8 mouse cellular contexts compared by ENCODE assay signal in the genomic region with DNA sequence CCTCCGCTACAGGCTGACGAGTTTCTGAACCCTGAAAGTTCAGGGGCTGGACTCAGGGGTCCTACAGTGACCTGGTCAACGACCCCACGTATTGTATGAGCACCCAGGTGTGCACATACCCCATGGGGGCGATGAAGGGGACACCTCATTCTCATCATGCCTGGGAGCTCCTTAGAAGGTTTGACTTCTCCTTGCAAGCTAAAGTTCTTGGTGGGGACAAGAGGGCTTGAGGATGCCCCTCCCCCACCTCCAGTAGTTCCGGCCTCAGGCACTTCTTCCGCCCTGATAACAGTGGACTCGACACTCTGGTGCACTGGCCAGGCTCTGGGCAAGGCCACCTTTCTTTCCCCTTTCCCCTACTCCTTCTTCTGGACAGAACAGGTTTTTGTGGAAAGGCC. TPM values are rescaled to one million over a fixed set of nuclear protein-coding genes. Genes with fewer than 3 reads are reported as not detected.
DNase-seq lines count a peak whose midpoint lies in the region; ATAC-seq and TF ChIP-seq lines count a peak whose summit lies in the region.

No protein-coding gene starts in this region.

- H3K4me3 ChIP-seq in testis, adult 2 months (ENCODE audit: control insufficient read depth, low read depth, low read length) = peak overlapping the region; percentile 73
- peak overlapping the region; percentile 77 for H3K4me3 ChIP-seq in erythroblast, embryonic 14.5 days (replicated peaks)

- no peaks in the 10 kb centered on the region for H3K9me3 ChIP-seq in erythroblast, embryonic 14.5 days (ENCODE audit: control insufficient read depth, low read length)

- DNase-seq in testis, postnatal 14 days (ENCODE audit: low spot score) = no peak
- DNase-seq in kidney, postnatal 4 days = peak; percentile 42 to 61
- DNase-seq in thymus, postnatal 4 days = peak; percentile 40
- no peak for DNase-seq in layer of hippocampus, postnatal 14 days (ENCODE audit: low spot score in 2 of 2)
- DNase-seq in right cerebral cortex, adult 2 months (ENCODE audit: low spot score in 2 of 2) = no peak

- no peak for TF ChIP-seq POLR2A in testis, adult 2 months (IDR thresholded peaks at IDR 0.05; ENCODE audit: control insufficient read depth, low read depth, low read length)

- no peaks in the 10 kb centered on the region for H3K36me3 ChIP-seq in testis, adult 2 months (ENCODE audit: control insufficient read depth, insufficient read depth, low read length)
- peaks cover 38% of the 10 kb centered on the region for H3K36me3 ChIP-seq in erythroblast, embryonic 14.5 days (ENCODE audit: control insufficient read depth)

- H3K4me1 ChIP-seq in testis, adult 2 months (ENCODE audit: control insufficient read depth, insufficient read depth, low read length) = peaks cover 4% of the 10 kb centered on the region; the same call in 1 of the 2 replicates
- peaks cover 22% of the 10 kb centered on the region for H3K4me1 ChIP-seq in erythroblast, embryonic 14.5 days (ENCODE audit: control insufficient read depth)

- H3K27me3 ChIP-seq in testis, adult 2 months (ENCODE audit: control insufficient read depth, insufficient read depth, low read length) = no peaks in the 10 kb centered on the region
- H3K27me3 ChIP-seq in erythroblast, embryonic 14.5 days (ENCODE audit: control insufficient read depth) = peaks cover 22% of the 10 kb centered on the region

- TF ChIP-seq CTCF in testis, adult 2 months (IDR thresholded peaks at IDR 0.05; ENCODE audit: control insufficient read depth, insufficient read depth, insufficient replicate concordance, low read depth, low read length) = no peak

- no peak overlapping the region for H3K27ac ChIP-seq in testis, adult 2 months (ENCODE audit: control insufficient read depth, insufficient read depth, low read depth, low read length)

- peak; percentile 54 for ATAC-seq in megakaryocyte progenitor cell, adult 5-6 weeks (replicated peaks; ENCODE audit: poor library complexity)

RNA-seq across cellular contexts. Expression of a gene that starts 0.7 kb away (rescaled TPM):
- 81.4 and 134 TPM in 2 replicates for polyA plus RNA-seq in testis, adult 2 months (2012; rRNA removed)
- polyA plus RNA-seq in erythroblast, embryonic 14.5 days (2012) = 13.3 and 17.2 TPM in 2 replicates
- 113 and 143 TPM in 2 replicates for total RNA-seq in megakaryocyte progenitor cell, adult 5-6 weeks (2015)
- 93.7 and 166 TPM in 2 replicates for total RNA-seq in megakaryocyte progenitor cell, adult 5-6 weeks (2017)
- total RNA-seq in layer of hippocampus, postnatal 14 days (2021) = 10 to 100 TPM; 34.0 to 51.8 TPM

RNA-seq across cellular contexts. Expression of a gene that starts 6.1 kb away (rescaled TPM):
- not detected in 2 replicates for polyA plus RNA-seq in testis, adult 2 months (2012; rRNA removed)
- not detected in 2 replicates for polyA plus RNA-seq in erythroblast, embryonic 14.5 days (2012)
- not detected in 2 replicates for total RNA-seq in megakaryocyte progenitor cell, adult 5-6 weeks (2015)
- not detected in 2 replicates for total RNA-seq in megakaryocyte progenitor cell, adult 5-6 weeks (2017)
- total RNA-seq in layer of hippocampus, postnatal 14 days (2021) = 1 to 10 TPM in 1 of 2 experiments, not detected in 1; 2.1 TPM

RNA-seq across cellular contexts. Expression of a gene that starts 10.1 kb away (rescaled TPM):
- polyA plus RNA-seq in testis, adult 2 months (2012; rRNA removed) = 23.6 and 31.5 TPM in 2 replicates
- polyA plus RNA-seq in erythroblast, embryonic 14.5 days (2012) = 12.7 and 17.8 TPM in 2 replicates
- 131 and 181 TPM in 2 replicates for total RNA-seq in megakaryocyte progenitor cell, adult 5-6 weeks (2015)
- total RNA-seq in megakaryocyte progenitor cell, adult 5-6 weeks (2017) = 255 and 285 TPM in 2 replicates
- total RNA-seq in layer of hippocampus, postnatal 14 days (2021) = 10 to 100 TPM; 80.0 to 95.8 TPM

RNA-seq across cellular contexts. Expression of a gene that starts 10.4 kb away (rescaled TPM):
- 58.6 and 65.9 TPM in 2 replicates for polyA plus RNA-seq in testis, adult 2 months (2012; rRNA removed)
- 4.2 and 4.7 TPM in 2 replicates for polyA plus RNA-seq in erythroblast, embryonic 14.5 days (2012)
- total RNA-seq in megakaryocyte progenitor cell, adult 5-6 weeks (2015) = 16.5 and 20.1 TPM in 2 replicates
- total RNA-seq in megakaryocyte progenitor cell, adult 5-6 weeks (2017) = 55.5 and 56.5 TPM in 2 replicates
- total RNA-seq in layer of hippocampus, postnatal 14 days (2021) = 10 to 100 TPM; 33.1 to 34.9 TPM

RNA-seq across cellular contexts. Expression of a gene that starts 24.1 kb away (rescaled TPM):
- 3.7 and 6.3 TPM in 2 replicates for polyA plus RNA-seq in testis, adult 2 months (2012; rRNA removed)
- polyA plus RNA-seq in erythroblast, embryonic 14.5 days (2012) = not detected in 2 replicates
- total RNA-seq in megakaryocyte progenitor cell, adult 5-6 weeks (2015) = 0.56 TPM in 1 of 2 replicates, not detected in the other
- total RNA-seq in megakaryocyte progenitor cell, adult 5-6 weeks (2017) = not detected in 2 replicates
- under 1 TPM; 0.39 to 0.45 TPM for total RNA-seq in layer of hippocampus, postnatal 14 days (2021)

Comparison
In these comparisons a context has a peak if more than half of its experiments do, and no peak if none do; other contexts are left out.
1. DNase-seq: peak in kidney, postnatal 4 days (2 of 2) and thymus, postnatal 4 days (single experiment); none in testis, postnatal 14 days (single experiment), layer of hippocampus, postnatal 14 days (0 of 2) and right cerebral cortex, adult 2 months (0 of 2).